Mouse (Mus musculus) G1E (cell line): ENCODE results near the gene Srm.

Source experiments
- CTCF ChIP-seq: IDR thresholded peaks from 2 replicates; pipeline ENCODE4 v1.5.1; 2012; ENCODE audit warnings: low read depth, low read length, inconsistent platforms, mixed read lengths
- POLR2AphosphoS5 ChIP-seq: IDR thresholded peaks from 2 replicates; pipeline ENCODE4 v1.6.1; 2012; ENCODE audit warnings: low read depth, low read length, inconsistent platforms; ENCODE audit not compliant: insufficient replicate concordance

DNA sequence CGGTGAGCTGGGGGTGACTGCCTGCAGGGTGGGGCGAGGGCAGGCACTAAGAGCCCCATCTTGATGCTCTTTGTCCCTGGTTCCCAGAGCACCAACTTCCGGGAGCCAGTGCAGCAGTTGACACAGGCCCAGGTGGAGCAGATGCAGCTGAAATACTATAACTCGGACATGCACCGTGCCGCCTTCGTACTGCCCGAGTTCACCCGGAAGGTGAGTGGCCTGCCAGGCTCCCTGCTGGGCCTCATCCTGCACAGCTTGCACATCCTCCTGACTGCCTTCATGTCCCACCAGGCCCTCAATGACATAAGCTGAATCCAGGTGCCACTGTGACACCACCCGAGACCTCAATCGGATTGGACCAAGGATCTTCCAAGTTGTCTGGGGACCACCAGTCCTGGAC is 2.7 kb downstream of the Srm start:
- TF ChIP-seq CTCF (no peak), POLR2AphosphoS5 (no peak)
